9 mouse cellular contexts compared by ENCODE assay signal in the genomic region with DNA sequence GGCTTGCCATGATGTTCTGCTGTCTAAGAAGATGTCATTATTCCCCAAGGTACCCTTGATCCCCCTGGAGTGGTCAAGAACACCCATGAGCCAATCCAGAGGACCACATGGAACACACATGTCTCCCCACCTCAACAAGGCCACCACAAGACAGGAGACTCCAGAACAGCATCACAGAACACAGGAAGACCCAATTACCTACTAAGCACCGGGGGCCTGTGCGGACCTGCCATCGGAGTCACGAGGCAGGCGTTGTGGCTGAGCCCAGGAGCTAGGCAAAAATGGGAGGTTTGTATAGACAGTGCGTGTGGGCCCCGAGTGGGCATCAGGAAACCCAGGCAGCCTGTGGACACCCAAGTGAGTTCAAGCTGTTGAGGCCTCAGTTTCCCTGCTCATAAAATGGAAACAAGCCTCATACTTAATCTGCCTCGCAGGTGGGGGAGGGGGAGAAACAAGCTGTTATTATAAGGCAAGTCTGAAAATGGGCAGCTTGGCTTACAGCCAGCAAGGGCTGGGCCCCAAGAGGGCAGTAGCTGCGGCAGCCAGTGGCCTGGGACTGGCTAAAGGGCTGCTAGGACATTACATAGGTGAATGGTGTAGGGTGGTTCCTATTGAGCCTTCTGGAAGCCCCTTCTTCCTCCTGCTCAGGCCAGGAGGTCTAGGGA. TPM values are rescaled to one million over a fixed set of nuclear protein-coding genes. Genes with fewer than 3 reads are reported as not detected.
DNase-seq lines count a peak whose midpoint lies in the region; ATAC-seq and TF ChIP-seq lines count a peak whose summit lies in the region.
"Had no signal": no experiment of that assay in that cellular context is flagged by ENCODE, and none has a peak within 500 bp of the region (broad histone marks: within the 10 kb centered on the region; RNA-seq: fewer than 3 reads in every experiment).

No protein-coding gene starts in this region.

- DNase-seq in forebrain, embryonic 11.5 days (ENCODE audit: low spot score): no peak
- peak; percentile 61 to 68 for DNase-seq in right cerebral cortex, postnatal 10 days (ENCODE audit: low spot score in 2 of 2)
- no peak for DNase-seq in right cerebral cortex, postnatal 36 days (ENCODE audit: low spot score in 2 of 2)
- peak; percentile 72 for DNase-seq in kidney, postnatal 14 days
- no peak for DNase-seq in spleen, postnatal 14 days (ENCODE audit: low spot score in 2 of 2)
- no peak for DNase-seq in c-Kit-positive CD71-positive TER-119-positive erythroid progenitor cells, embryonic 14.5 days (ENCODE audit: low spot score)

- H3K27me3 ChIP-seq in forebrain, embryonic 15.5 days: peaks cover 41% of the 10 kb centered on the region
- H3K27me3 ChIP-seq in forebrain, embryonic 11.5 days (ENCODE audit: control insufficient read depth, insufficient read depth, low read length): peaks cover 31% of the 10 kb centered on the region
- H3K27me3 ChIP-seq in small intestine, adult 2 months (ENCODE audit: control insufficient read depth, insufficient read depth, low read length): no peaks in the 10 kb centered on the region

- TF ChIP-seq POLR2A in small intestine, adult 2 months (IDR thresholded peaks at IDR 0.05; ENCODE audit: low read depth, low read length): no peak

- no peak for TF ChIP-seq CTCF in small intestine, adult 2 months (IDR thresholded peaks at IDR 0.05; ENCODE audit: extremely low read depth, insufficient read length, insufficient replicate concordance, low read depth, low read length)

- peaks cover 24% of the 10 kb centered on the region for H3K4me1 ChIP-seq in forebrain, embryonic 15.5 days
- H3K4me1 ChIP-seq in forebrain, embryonic 11.5 days (replicated peaks; ENCODE audit: control insufficient read depth, insufficient read depth, low read length): 0 out of 2 replicates have a peak, but pooled peaks cover 3% of the 10 kb centered on the region
- H3K4me1 ChIP-seq in small intestine, adult 2 months (ENCODE audit: control insufficient read depth, insufficient read depth, insufficient read length, low read length): peaks cover 34% of the 10 kb centered on the region

- H3K36me3 ChIP-seq in forebrain, embryonic 15.5 days: no peaks in the 10 kb centered on the region
- H3K36me3 ChIP-seq in forebrain, embryonic 11.5 days (ENCODE audit: control insufficient read depth, insufficient read depth, low read length): no peaks in the 10 kb centered on the region
- peaks cover 9% of the 10 kb centered on the region for H3K36me3 ChIP-seq in small intestine, adult 2 months (ENCODE audit: control insufficient read depth, insufficient read depth, low read length)

- H3K4me3 ChIP-seq in forebrain, embryonic 15.5 days: peak overlapping the region; percentile 75; the same call in 1 of the 2 replicates
- no peak overlapping the region for H3K4me3 ChIP-seq in forebrain, embryonic 11.5 days (ENCODE audit: low read depth, low read length)
- peak overlapping the region; percentile 71 for H3K4me3 ChIP-seq in small intestine, adult 2 months (ENCODE audit: low read depth, low read length)

- H3K27ac ChIP-seq in forebrain, embryonic 15.5 days (replicated peaks): no peak overlapping the region
- H3K27ac ChIP-seq in forebrain, embryonic 11.5 days (ENCODE audit: low read depth, low read length): no peak overlapping the region
- peak overlapping the region; percentile 80 for H3K27ac ChIP-seq in small intestine, adult 2 months (ENCODE audit: insufficient read depth, low read depth, low read length)

- ATAC-seq in forebrain, embryonic 15.5 days (replicated peaks): no peak
- ATAC-seq in forebrain, embryonic 11.5 days (replicated peaks; ENCODE audit: low FRiP score): no peak

- H3K4me2 ChIP-seq in forebrain, embryonic 15.5 days (replicated peaks): 0 out of 2 replicates have a peak overlapping the region, but pooled peaks have one; percentile 93
- H3K4me2 ChIP-seq in forebrain, embryonic 11.5 days (ENCODE audit: low read depth, low read length, severe bottlenecking): no peak overlapping the region

- 78% methylated on average over 9 of the region's 9 CpGs for WGBS in forebrain, embryonic 15.5 days
- 87% methylated on average over 9 of the region's 9 CpGs for WGBS in forebrain, embryonic 11.5 days
- WGBS in small intestine, adult 2 months: 74% methylated on average over 9 of the region's 9 CpGs

- H3K9me3 ChIP-seq in forebrain, embryonic 15.5 days: no peaks in the 10 kb centered on the region
- H3K9me3 ChIP-seq in forebrain, embryonic 11.5 days (ENCODE audit: control insufficient read depth, low read length): no peaks in the 10 kb centered on the region

- H3K9ac ChIP-seq in forebrain, embryonic 15.5 days (replicated peaks): no peak overlapping the region
- no peak overlapping the region for H3K9ac ChIP-seq in forebrain, embryonic 11.5 days (ENCODE audit: low read length)

RNA-seq across cellular contexts. Expression of a gene that starts 2.0 kb away (rescaled TPM):
- 37.0 and 38.7 TPM in 2 replicates for polyA plus RNA-seq in forebrain, embryonic 15.5 days (2015; fragmentation: Nextera tagmentation; extraction: Ambion mirVana)
- 1.9 and 2.0 TPM in 2 replicates for polyA plus RNA-seq in forebrain, embryonic 11.5 days (2014; fragmentation: Nextera tagmentation; extraction: Ambion mirVana)
- 57.8 and 234 TPM in 2 replicates for polyA plus RNA-seq in small intestine, adult 2 months (2012; rRNA removed)

RNA-seq across cellular contexts. Expression of a gene that starts 27.8 kb away (rescaled TPM):
- polyA plus RNA-seq in forebrain, embryonic 15.5 days (2015; fragmentation: Nextera tagmentation; extraction: Ambion mirVana): 104 and 113 TPM in 2 replicates
- 103 and 130 TPM in 2 replicates for polyA plus RNA-seq in forebrain, embryonic 11.5 days (2014; fragmentation: Nextera tagmentation; extraction: Ambion mirVana)
- polyA plus RNA-seq in small intestine, adult 2 months (2012; rRNA removed): 58.8 and 104 TPM in 2 replicates

RNA-seq across cellular contexts. Expression of a gene that starts 29.0 kb away (rescaled TPM):
- polyA plus RNA-seq in forebrain, embryonic 15.5 days (2015; fragmentation: Nextera tagmentation; extraction: Ambion mirVana): not detected in 2 replicates
- not detected in 2 replicates for polyA plus RNA-seq in forebrain, embryonic 11.5 days (2014; fragmentation: Nextera tagmentation; extraction: Ambion mirVana)
- 0.32 and 2.0 TPM in 2 replicates for polyA plus RNA-seq in small intestine, adult 2 months (2012; rRNA removed)
- polyA plus RNA-seq: liver, adult 2 months had no signal

RNA-seq across cellular contexts. Expression of a gene that starts 54.1 kb away (rescaled TPM):
- 1.3 and 1.5 TPM in 2 replicates for polyA plus RNA-seq in forebrain, embryonic 15.5 days (2015; fragmentation: Nextera tagmentation; extraction: Ambion mirVana)
- polyA plus RNA-seq in forebrain, embryonic 11.5 days (2014; fragmentation: Nextera tagmentation; extraction: Ambion mirVana): 1.8 and 1.9 TPM in 2 replicates
- polyA plus RNA-seq in small intestine, adult 2 months (2012; rRNA removed): 4.0 and 6.8 TPM in 2 replicates

Comparison
In these comparisons a context has a peak if more than half of its experiments do, and no peak if none do; other contexts are left out.
1. DNase-seq: peak in right cerebral cortex, postnatal 10 days (2 of 2) and kidney, postnatal 14 days (single experiment); none in forebrain, embryonic 11.5 days (single experiment), right cerebral cortex, postnatal 36 days (0 of 2), spleen, postnatal 14 days (0 of 2) and c-Kit-positive CD71-positive TER-119-positive erythroid progenitor cells, embryonic 14.5 days (single experiment).
2. RNA of a gene that starts 2.0 kb away (polyA plus RNA-seq): 57.8 to 234 TPM in small intestine, adult 2 months and 37.0 to 38.7 TPM in forebrain, embryonic 15.5 days; 1.9 to 2.0 TPM in forebrain, embryonic 11.5 days; every median in the first group is over 10 times any median in the second.